Mouse (Mus musculus) gastrocnemius, adult 18-20 months (tissue): ENCODE data around the gene Ercc2. TPM values are rescaled to one million over a fixed set of nuclear protein-coding genes. Genes with fewer than 3 reads are reported as not detected.

Experiments
- DNase-seq: peaks from one replicate; pipeline ENCODE4 v3.0.0; 2021; ENCODE audit warnings: low spot score
- total RNA-seq, 2 experiments: library from RNA; stranded (reverse); gene quantifications; 2 replicates each; pipeline ENCODE4 v1.2.3; 2021

The Ercc2 gene
- total RNA-seq, 2 experiments from 2014 or later = 9.0 to 10.6 TPM

DNA sequence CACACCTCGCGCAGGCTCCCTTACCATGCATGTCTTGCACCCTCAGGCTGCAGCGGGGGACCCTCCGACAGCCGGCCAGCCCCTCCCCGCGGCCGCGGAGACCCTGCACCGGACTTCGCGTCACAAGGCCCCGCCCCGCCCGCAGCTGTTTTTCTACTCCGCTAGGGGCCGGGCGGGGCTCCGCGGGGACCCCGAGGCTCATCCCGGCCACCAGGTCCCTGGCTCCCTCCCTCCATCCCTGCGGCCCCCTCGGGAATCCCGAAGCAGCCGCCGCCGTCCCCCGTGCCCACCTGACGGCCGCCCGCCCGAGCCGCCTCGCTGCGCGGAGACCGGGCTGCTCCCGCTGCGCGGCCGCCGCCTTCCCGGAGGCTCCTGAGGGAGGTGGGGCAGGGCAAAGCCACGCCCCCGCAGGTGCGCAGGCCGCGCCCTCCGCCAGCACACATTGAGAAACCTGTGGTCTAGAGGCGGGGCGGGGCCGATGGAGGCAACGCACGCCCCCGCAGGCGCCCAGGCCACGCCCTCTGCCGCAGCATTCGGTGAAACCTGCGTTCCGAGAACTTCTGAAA, 22.0 kb downstream of the Ercc2 start, which contains the start of gene Klc3:
Gene Klc3, minus strand, starts transcription at position 374 of the 566 bp plus-strand sequence.
- DNase-seq = peak; percentile 36

DNA sequence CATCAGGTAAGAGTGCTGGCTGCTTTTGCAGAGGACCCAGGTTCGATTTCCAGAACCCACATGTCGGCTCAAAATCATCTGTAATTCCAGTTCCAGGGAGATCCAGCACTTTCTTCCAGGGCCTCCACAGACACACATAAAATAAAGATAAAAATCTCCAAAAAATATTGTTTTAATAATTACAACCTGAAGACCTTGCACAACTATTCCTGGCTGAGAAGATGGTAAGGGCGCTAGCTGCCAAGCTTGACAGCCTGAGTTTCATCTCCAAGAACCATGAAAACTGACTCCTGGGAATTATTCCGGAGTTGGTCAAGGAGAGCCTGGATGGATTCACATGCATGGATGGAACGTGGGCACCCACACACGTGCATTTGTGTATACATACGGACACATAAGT, 22.7 kb downstream of the Ercc2 start, which contains the start of gene Ckm:
Gene Ckm, plus strand, starts transcription at position 301 of the 400 bp plus-strand sequence.
- DNase-seq = no peak

DNA sequence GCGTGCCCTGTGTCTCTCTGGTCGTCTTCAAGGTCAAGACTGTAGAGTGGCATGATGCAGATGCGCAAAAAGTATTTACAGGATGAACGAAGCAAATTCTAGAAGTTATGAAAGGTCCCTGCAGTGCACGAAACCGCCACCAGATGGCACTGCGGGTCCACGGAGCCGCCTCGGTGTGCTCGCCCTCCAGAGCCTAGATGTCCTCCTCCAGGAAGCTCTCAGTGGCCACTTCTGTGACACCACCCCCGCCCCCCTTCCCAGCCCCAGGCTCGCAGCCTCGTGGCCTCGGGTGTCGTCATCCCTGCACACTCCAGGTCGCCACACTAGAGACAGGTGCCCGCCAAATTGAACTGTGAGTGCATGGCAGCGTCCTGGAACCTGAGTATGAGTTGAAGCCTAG, 23.6 kb downstream of the Ercc2 start:
- peak; percentile 84 for DNase-seq

DNA sequence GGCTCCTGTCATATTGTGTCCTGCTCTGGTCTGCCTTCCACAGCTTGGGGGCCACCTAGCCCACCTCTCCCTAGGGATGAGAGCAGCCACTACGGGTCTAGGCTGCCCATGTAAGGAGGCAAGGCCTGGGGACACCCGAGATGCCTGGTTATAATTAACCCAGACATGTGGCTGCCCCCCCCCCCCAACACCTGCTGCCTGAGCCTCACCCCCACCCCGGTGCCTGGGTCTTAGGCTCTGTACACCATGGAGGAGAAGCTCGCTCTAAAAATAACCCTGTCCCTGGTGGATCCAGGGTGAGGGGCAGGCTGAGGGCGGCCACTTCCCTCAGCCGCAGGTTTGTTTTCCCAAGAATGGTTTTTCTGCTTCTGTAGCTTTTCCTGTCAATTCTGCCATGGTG, 27.9 kb downstream of the Ercc2 start:
- DNase-seq = peak; percentile 73

DNA sequence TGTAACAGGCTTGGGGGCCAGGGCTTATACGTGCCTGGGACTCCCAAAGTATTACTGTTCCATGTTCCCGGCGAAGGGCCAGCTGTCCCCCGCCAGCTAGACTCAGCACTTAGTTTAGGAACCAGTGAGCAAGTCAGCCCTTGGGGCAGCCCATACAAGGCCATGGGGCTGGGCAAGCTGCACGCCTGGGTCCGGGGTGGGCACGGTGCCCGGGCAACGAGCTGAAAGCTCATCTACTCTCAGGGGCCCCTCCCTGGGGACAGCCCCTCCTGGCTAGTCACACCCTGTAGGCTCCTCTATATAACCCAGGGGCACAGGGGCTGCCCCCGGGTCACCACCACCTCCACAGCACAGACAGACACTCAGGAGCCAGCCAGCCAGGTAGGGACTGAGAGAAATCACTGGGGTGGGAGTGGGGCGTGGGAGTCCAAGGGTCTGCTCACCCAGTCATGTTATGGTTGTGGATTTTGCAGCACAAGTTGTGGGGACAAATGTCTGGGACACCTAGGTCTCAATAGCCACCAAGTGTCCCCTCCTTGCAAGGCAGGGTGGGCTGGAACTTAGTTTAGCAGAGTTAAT, 29.0 kb downstream of the Ercc2 start:
- DNase-seq = peak; percentile 94

DNA sequence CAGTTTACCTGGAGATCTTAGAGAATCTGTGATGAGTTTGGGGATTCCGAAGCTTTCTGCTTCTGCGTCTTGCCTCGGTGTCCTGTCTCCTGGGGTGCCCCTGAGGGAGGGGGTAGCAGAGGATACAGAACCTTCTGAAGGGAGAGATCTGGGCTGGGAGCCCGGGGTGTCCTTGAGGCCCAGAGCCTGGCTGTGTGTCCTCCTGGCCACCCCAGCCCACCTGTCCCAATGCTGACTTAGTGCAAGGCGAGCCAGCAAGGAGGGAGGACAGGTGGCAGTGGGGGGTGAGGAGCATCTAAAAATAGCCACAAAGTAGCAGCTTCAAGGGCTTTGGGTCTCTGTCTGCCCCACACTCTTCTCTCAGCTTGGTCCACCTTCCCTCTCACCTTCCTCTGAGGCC, 30.0 kb downstream of the Ercc2 start:
- DNase-seq = peak; percentile 78

DNA sequence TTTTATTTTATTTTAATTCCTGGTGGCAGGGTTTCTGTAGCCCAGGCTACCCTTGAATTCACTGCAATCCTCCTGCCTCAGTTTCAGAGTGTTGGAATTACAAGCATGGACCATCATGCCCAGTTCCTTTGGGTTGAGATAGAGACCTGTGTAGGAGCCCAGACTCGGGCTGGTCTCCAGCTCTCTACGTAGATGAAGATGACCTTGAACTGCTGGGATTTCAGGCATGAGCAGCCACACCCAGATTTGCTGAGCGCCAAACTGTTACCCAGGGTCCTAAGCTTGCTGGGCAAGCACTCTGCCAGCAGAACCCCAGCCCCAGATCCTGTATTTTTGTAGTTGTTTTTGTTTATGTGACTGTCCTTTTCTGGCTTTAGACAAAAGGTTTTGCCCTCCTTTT, 31.7 kb downstream of the Ercc2 start:
- peak; percentile 26 for DNase-seq

DNA sequence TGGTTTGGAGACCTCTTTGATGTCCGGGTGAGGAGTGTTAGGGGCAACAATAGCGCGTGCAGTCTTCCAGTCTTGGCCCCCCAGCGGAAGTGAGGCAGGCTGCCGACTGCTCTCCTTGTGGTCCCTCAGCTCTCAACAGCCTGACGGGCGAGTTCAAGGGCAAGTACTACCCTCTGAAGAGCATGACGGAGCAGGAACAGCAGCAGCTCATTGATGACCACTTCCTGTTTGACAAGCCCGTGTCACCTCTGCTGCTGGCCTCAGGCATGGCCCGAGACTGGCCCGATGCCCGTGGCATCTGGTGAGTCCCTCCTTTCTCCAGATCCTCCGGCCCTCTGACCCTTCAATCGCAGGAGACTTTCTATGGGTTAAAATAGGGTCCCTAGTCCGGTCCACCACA, 34.8 kb downstream of the Ercc2 start:
- DNase-seq = no peak

DNA sequence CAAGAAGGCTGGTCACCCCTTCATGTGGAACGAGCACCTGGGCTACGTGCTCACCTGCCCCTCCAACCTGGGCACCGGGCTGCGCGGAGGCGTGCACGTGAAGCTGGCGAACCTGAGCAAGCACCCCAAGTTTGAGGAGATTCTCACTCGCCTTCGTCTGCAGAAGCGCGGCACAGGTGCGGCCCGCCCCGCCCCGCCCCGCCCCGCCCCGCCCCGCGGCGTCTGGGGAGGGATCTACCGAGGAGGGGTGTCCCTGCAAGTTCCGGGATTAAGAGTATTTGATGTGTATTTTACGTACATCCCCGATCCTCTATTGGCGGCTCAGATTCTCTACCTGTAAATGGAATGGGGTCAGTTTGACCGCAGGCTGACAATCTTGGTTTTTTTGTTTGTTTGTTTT, 38.3 kb downstream of the Ercc2 start:
- no peak for DNase-seq

DNA sequence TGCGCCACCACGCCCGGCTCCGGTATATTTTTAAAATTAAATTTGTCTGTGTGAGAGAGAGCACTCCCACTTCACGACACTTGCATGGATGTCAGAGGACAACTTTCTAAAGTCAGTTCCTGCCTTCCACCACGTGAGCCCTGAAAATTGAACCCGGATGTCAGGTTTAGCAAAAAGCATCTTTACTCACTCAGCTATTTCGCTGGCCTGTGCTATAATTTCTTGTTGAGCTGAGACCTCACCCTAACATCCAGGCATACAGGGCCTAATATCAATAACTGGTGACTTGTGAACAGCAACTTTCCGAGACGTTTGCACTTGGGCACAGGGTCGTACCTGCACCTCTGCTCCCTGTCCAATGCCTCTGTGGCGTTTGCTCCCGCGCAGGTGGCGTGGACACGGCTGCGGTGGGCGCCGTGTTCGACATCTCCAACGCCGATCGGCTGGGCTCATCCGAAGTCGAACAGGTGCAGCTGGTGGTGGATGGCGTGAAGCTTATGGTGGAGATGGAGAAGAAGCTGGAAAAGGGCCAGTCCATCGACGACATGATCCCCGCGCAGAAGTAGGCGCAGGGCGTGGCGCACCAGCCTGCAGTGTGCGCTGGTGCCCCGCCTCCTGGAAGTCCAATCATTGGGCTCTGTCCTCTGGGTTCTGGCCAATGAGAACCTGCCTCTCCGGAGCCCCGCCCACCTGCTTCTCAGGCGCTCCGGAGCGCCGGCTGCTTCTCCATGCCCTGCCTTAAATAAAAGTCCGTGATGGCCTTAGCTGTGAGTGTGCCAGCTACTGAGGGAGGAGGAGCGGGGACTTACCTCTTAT, 39.2 kb downstream of the Ercc2 start:
- DNase-seq = peak; percentile 81

DNA sequence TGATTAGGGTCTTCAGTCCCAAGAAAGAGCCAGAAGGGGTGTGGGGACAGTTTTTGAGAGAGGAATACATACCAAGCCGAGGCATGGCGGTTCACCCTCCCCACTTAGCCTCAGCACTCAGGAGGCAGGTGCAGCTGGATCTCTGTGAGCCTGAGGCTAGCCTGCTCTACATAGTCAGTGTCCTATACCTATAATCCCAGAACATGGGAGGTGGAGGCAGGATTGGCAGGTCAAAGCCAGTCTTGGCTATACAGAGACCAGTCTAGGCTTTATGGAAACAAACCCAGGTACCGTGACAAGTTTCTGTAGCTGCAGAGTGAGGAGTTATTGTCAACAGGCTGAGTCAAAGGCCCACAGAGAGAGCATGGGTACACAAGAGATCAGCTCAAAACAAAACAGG, 41.3 kb downstream of the Ercc2 start:
- DNase-seq = peak; percentile 57

DNA sequence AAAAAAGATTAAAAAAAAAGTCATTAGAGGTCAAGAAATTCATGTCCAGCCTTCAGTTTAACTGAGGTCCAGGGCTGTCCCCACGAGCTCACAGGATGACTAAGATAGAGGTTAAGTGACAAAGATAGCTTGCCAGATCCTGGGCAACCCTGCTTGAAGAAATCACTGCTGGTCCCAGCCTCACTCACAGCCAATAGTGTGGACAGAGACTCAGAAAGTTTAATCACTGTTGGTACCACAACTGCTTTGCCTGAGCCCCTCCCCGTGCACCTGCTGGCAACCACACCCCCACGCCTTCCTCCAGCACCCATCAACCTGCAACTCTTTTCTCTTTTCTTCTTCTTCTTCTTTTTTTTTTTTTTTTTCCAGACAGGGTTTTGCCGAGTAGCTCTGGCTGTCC, 42.2 kb downstream of the Ercc2 start:
- peak; percentile 65 for DNase-seq

DNA sequence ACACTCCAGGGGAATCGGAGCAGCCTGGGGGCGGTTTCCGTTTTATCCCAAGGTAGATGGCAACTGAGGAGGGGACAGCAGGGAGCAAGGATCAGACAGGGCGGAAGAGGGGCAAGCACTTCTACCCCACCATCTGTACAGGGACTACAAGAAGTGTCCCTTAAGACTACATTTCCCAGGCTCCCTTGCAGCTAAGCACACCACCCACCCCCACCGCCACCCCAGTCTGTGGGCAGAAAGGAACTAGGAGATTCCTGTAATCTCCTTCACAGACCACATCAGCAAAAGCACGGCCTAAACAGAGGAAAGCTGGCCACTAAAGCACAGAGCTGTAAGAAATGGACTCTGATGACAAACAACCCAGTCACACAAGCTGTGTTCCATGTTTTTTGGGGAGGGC, 44.5 kb downstream of the Ercc2 start:
- no peak for DNase-seq

DNA sequence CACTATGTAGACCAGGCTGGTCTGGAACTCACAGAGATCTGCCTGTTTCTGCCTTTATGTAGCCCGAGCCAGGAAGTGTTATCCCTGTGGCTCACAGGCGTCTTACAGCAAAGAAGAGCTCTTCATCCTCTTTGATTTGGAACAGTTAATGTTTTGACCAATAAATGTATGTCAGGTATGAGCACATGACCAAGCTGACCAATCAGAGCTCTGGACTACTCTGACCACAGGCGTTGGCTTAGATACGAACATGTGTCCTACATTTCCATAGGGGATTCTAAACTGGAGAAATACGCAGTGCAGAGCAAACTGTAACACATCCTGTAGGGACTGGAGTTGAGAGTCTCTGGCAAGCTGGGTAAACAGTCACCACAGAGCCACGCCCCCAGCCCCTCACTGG, 45.1 kb downstream of the Ercc2 start:
- no peak for DNase-seq

DNA sequence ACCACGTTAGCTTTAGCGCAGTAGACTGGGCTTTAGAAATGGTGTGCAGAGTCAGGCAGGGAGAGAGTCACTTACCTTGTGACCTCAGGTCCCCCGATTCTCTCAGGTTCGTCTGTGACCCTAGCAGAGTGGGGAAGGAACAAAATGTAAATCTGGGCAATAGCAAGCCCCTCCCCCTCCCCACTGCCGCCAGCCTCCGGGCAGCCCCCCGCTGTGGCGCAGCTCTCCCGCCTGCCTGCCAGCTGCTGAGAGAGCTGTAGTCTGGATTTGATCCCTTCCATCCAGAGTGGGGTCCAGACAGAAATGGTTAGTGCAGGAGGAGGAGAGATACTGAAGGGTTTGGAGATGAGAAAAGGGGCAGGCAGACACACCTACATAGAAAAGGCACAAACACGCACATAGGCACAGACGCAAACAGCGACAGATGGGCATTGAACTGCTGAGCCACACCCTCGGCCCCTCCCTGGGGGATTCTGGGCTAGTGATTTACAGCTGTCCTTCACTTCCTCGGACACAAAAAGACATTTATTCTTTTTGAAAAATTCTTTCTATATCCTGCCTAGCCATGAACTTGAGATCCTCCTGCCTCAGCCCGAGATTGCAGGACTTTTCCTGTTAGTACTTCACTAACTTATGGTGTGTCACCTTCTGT, 46.3 kb downstream of the Ercc2 start:
- DNase-seq = no peak

DNA sequence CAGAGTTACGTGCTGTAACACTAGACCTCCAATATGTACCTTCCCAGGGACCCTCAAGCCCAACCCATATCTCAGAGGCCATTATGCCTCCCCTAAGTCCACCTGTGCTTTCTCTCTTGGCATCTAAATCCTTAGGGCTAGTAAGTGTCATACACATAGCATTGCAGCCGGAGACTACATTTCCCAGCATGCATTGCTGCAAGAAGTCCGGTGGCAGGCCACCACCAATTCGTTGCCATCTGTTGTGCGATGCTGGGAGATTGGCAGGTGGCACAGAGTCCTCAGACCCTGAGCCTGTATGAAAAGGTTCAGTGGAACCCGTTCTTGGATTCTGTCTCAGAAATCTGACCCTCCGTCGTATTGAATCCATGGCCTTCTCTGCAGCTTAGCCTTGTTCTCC, 47.9 kb downstream of the Ercc2 start:
- DNase-seq = no peak

DNA sequence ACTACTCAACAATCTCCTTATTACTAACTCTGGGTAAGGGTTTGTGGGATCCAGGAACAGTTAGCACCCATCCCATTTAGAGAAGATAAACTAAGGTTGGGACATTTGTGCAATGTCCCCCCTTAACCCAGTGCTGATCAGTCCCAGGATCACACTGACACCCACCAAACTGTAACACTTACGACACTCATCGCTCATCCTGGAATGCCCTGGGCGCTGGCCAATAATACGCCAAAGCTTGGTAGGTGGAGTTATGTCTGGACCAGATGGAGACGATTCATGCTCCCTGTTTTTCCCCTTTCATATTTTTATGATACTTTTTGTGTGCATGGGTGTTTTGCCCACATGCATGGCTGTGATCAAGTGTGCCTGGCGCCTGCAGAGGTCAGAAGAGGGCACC, 48.6 kb downstream of the Ercc2 start:
- DNase-seq = no peak

DNA sequence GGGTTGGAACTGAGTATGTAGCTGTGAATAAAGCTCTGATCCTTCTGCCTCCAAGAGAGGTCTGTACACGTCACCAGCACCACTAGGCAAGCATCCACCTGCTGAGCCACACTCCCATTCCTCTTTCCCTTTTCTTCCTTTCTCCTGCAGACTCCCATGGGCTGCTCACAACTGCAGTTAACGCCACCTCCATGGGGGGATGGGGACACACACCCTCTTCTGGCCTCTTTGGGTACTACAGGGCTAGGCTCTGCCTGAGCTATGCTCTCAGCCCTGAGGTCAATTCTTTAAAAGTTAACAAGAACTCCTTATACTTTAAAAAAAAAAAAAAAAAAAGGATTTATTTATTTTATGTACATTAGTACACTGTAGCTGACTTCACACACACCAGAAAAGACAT, 50.7 kb downstream of the Ercc2 start:
- DNase-seq = no peak

DNA sequence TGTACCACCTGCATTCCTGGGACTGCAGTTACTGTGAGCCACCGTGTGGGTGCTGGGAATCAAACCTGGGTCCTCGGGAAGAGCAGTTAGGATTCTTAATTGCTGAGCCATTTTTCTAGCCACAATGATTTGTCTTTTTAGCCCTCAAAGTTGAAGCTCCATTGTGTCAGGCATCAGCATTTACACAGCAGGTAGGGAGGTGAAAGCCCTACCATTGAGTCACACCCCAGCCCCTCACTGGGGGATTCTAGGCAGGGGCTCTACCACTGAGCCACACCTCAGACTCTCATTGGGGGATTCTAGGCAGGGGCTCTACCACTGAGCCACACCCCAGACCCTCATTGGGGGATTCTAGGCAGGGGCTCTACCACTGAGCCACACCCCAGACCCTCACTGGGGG, 54.5 kb downstream of the Ercc2 start:
- no peak for DNase-seq

DNA sequence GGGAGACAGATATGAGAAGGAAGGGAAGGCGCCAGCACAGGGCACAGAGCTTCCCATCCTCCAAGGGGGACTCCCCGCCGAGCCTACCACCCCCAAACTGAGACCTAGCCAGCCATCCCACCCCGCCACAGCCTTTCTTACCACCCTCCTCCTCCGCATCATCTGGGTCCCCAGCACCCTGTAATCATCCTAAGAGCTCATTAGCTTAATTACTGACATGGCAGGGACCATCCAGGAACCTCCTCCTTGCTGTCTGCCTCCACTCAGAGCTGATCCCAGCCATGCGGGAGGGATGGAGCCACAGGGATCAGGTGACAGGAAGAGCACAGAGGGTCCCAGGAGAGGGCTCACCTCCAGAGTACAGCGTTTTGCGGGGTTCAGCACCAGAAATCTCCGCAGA, 55.2 kb downstream of the Ercc2 start:
- DNase-seq = no peak

DNA sequence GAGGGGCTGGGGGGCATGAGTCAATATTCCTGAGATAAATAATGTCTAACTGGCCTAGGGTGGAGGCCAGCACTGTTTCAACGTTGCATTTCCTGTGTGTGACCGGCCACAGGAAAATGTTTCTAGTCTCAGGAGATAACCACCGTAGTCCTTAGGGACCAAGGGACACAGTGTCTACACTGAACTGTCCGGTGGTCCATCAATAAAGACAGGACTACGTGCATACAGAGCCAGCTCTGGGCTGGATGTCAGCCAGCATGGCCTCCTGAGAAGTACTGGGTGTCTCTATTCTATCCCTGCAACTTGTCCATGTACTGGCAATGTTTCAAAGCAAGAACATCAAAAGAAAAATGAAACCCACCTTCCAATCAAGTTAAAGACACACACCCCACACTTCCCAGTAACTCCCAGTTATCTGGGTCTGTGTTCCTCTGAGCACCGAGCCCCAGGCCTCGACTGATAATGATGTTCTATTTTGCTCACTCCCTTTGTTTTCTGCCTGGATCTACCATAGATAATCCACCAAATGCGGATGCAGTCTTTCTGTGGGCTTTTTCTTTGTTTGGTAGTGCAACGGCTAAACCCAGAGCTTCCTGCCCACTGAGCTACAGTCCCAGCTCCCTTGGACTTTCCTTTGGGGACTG, 59.8 kb downstream of the Ercc2 start:
- DNase-seq = no peak

DNA sequence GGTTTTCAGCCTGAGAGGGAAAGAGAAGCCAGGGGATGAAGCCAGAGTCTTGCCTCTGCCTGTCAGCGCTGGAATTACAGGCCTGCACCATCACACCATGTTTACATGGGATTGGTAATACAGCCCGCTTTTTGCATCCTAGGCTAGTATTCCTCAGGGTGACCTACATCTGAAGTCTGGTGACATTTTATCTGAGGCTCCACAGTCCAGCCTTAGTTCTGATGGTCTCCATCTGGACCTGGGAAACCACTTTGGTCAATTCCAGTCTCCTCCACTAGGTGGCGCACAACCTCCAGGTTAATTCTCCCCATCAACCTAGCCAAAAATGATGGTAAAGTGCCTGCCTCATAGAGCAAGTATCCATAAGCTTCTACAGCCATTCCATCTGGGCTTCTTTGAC, 61.5 kb downstream of the Ercc2 start:
- peak; percentile 83 for DNase-seq
